ENCODE assay signal across 16 mouse cellular contexts in the genomic region with DNA sequence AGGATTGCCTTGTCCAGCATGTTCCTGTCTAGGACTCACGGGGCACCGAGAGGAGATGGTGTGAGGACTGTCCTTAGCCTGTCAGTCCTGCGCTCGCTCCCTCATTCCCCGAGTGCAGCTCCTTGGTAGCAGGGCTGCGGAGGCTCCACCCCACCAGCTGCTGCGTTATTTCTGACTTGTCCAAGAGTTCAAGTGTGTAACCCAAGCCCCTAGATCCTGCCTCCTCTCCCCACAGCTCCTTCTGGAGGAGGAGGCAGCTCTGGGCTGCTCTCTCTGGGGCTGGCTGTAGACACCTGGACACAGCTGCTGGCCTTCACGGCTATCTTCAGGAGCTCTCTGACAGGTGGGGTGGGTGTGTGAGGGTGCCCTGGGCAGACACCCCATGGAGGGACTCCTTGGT. TPM values are rescaled to one million over a fixed set of nuclear protein-coding genes. Genes with fewer than 3 reads are reported as not detected.
DNase-seq lines count a peak whose midpoint lies in the region; ATAC-seq lines count a peak whose summit lies in the region.
"Had no signal": no experiment of that assay in that cellular context is flagged by ENCODE, and none has a peak within 500 bp of the region (broad histone marks: within the 10 kb centered on the region; RNA-seq: fewer than 3 reads in every experiment).

No protein-coding gene starts in this region.

- intact Hi-C loops in heart, postnatal 10 days (cut with DNase I), result loop anchor here (5.0 kb wide), 1 partner anchor 173 kb away; no protein-coding TSS in a partner anchor

- H3K27me3 ChIP-seq in kidney, embryonic 16.5 days (ENCODE audit: insufficient read depth, low read length), result no peaks in the 10 kb centered on the region
- H3K27me3 ChIP-seq in hindbrain, embryonic 11.5 days (ENCODE audit: control insufficient read depth, insufficient read depth, low read length), result no peaks in the 10 kb centered on the region
- H3K27me3 ChIP-seq: CH12.LX; embryonic facial prominence, embryonic 13.5 days; midbrain, embryonic 13.5 days; neural tube, embryonic 15.5 days had no signal

- H3K4me2 ChIP-seq in kidney, embryonic 16.5 days (replicated peaks; ENCODE audit: low read depth, low read length), result no peak overlapping the region
- no peak overlapping the region for H3K4me2 ChIP-seq in hindbrain, embryonic 11.5 days (replicated peaks; ENCODE audit: low read depth, low read length)
- H3K4me2 ChIP-seq: embryonic facial prominence, embryonic 13.5 days; hindbrain, embryonic 14.5 days; midbrain, embryonic 13.5 days; neural tube, embryonic 15.5 days had no signal

- H3K4me1 ChIP-seq in kidney, embryonic 16.5 days (ENCODE audit: insufficient read depth, low read length), result no peaks in the 10 kb centered on the region
- H3K4me1 ChIP-seq in hindbrain, embryonic 11.5 days (replicated peaks; ENCODE audit: control insufficient read depth, insufficient read depth, low read length), result no peaks in the 10 kb centered on the region
- H3K4me1 ChIP-seq: neural tube, embryonic 15.5 days had no signal

- ATAC-seq in kidney, embryonic 16.5 days (ENCODE audit: low FRiP score, low TSS enrichment), result peak; percentile 65
- no peak for ATAC-seq in hindbrain, embryonic 11.5 days (ENCODE audit: low FRiP score)
- ATAC-seq: intestine, embryonic 16.5 days; midbrain, embryonic 13.5 days had no signal

- 48% methylated on average over 8 of the region's 8 CpGs for WGBS in kidney, embryonic 16.5 days
- 83% methylated on average over 8 of the region's 8 CpGs for WGBS in hindbrain, embryonic 11.5 days

- H3K4me3 ChIP-seq in kidney, embryonic 16.5 days (ENCODE audit: low read length), result no peak overlapping the region
- H3K4me3 ChIP-seq in hindbrain, embryonic 11.5 days (ENCODE audit: low read depth, low read length), result no peak overlapping the region
- H3K4me3 ChIP-seq: embryonic facial prominence, embryonic 13.5 days; heart, adult 2 months; midbrain, embryonic 13.5 days; neural tube, embryonic 15.5 days had no signal

- no peaks in the 10 kb centered on the region for H3K9me3 ChIP-seq in kidney, embryonic 16.5 days (ENCODE audit: low read length)
- no peaks in the 10 kb centered on the region for H3K9me3 ChIP-seq in hindbrain, embryonic 11.5 days (ENCODE audit: control insufficient read depth, low read length)
- H3K9me3 ChIP-seq: embryonic facial prominence, embryonic 13.5 days; midbrain, embryonic 13.5 days; neural tube, embryonic 15.5 days had no signal

- peak; percentile 39 to 41 for DNase-seq in cerebellum, postnatal 36 days
- DNase-seq in cerebellum, adult 11 months, result no peak
- no peak for DNase-seq in kidney, adult 9 months
- DNase-seq in lung, postnatal 10 days, result peak; percentile 41
- DNase-seq in lung, postnatal 25 days (ENCODE audit: low spot score), result no peak
- DNase-seq in hindbrain, embryonic 11.5 days (ENCODE audit: low spot score), result no peak
- DNase-seq in heart, postnatal 10 days, result no peak
- DNase-seq: heart, adult 2 months; lung, adult 2 months had no signal

- H3K27ac ChIP-seq in kidney, embryonic 16.5 days (ENCODE audit: low read length), result no peak overlapping the region
- no peak overlapping the region for H3K27ac ChIP-seq in hindbrain, embryonic 11.5 days (ENCODE audit: low read depth, low read length)
- H3K27ac ChIP-seq: embryonic facial prominence, embryonic 13.5 days; heart, adult 2 months; hindbrain, embryonic 14.5 days; midbrain, embryonic 13.5 days; neural tube, embryonic 15.5 days had no signal

- H3K9ac ChIP-seq in kidney, embryonic 16.5 days (replicated peaks; ENCODE audit: low read length), result no peak overlapping the region
- no peak overlapping the region for H3K9ac ChIP-seq in hindbrain, embryonic 11.5 days (ENCODE audit: low read depth, low read length)
- H3K9ac ChIP-seq: embryonic facial prominence, embryonic 13.5 days; hindbrain, embryonic 14.5 days; midbrain, embryonic 13.5 days; neural tube, embryonic 15.5 days had no signal

- H3K36me3 ChIP-seq in kidney, embryonic 16.5 days (ENCODE audit: insufficient read depth, low read length), result peaks cover 11% of the 10 kb centered on the region
- H3K36me3 ChIP-seq in hindbrain, embryonic 11.5 days (ENCODE audit: control insufficient read depth, insufficient read depth, low read length), result no peaks in the 10 kb centered on the region

RNA-seq across cellular contexts. Expression of gene Ctnnbip1, which starts 26.9 kb away (rescaled TPM):
- polyA plus RNA-seq in kidney, embryonic 16.5 days (2015; fragmentation: Nextera tagmentation; extraction: Ambion mirVana), result 54.1 and 57.4 TPM in 2 replicates
- polyA plus RNA-seq in hindbrain, embryonic 11.5 days (2014; fragmentation: Nextera tagmentation; extraction: Ambion mirVana), result 63.4 and 65.2 TPM in 2 replicates
- 10 to 100 TPM; 57.2 to 63.7 TPM for total RNA-seq in heart, postnatal 10 days (2021)

RNA-seq across cellular contexts. Expression of gene Clstn1, which starts 41.4 kb away (rescaled TPM):
- 13.3 and 14.1 TPM in 2 replicates for polyA plus RNA-seq in kidney, embryonic 16.5 days (2015; fragmentation: Nextera tagmentation; extraction: Ambion mirVana)
- 33.0 and 42.6 TPM in 2 replicates for polyA plus RNA-seq in hindbrain, embryonic 11.5 days (2014; fragmentation: Nextera tagmentation; extraction: Ambion mirVana)
- total RNA-seq in heart, postnatal 10 days (2021), result 10 to 100 TPM; 84.3 to 88.1 TPM

RNA-seq across cellular contexts. Expression of gene Lzic, which starts 59.9 kb away (rescaled TPM):
- polyA plus RNA-seq in kidney, embryonic 16.5 days (2015; fragmentation: Nextera tagmentation; extraction: Ambion mirVana), result 45.9 and 47.6 TPM in 2 replicates
- 48.4 and 54.8 TPM in 2 replicates for polyA plus RNA-seq in hindbrain, embryonic 11.5 days (2014; fragmentation: Nextera tagmentation; extraction: Ambion mirVana)
- total RNA-seq in heart, postnatal 10 days (2021), result 10 to 100 TPM; 54.9 to 59.9 TPM

RNA-seq across cellular contexts. Expression of gene Nmnat1, which starts 59.9 kb away (rescaled TPM):
- polyA plus RNA-seq in kidney, embryonic 16.5 days (2015; fragmentation: Nextera tagmentation; extraction: Ambion mirVana), result 13.9 and 14.2 TPM in 2 replicates
- polyA plus RNA-seq in hindbrain, embryonic 11.5 days (2014; fragmentation: Nextera tagmentation; extraction: Ambion mirVana), result 15.5 and 16.9 TPM in 2 replicates
- 10 to 100 TPM; 20.0 to 20.5 TPM for total RNA-seq in heart, postnatal 10 days (2021)

Comparison
In these comparisons a context has a peak if more than half of its experiments do, and no peak if none do; other contexts are left out.
1. DNase-seq: peak in cerebellum, postnatal 36 days (2 of 2) and lung, postnatal 10 days (single experiment); none in cerebellum, adult 11 months (single experiment), kidney, adult 9 months (single experiment), lung, postnatal 25 days (single experiment), hindbrain, embryonic 11.5 days (single experiment) and heart, postnatal 10 days (0 of 2).